Mouse (Mus musculus) embryonic facial prominence, embryonic 15.5 days (tissue): ENCODE measurements around the gene Hnrnpl. TPM values are rescaled to one million over a fixed set of nuclear protein-coding genes. Genes with fewer than 3 reads are reported as not detected.

Source experiments
- ATAC-seq: fragments of 200-750 bp; cut with Nextera tagmentation; 2 replicates; pipeline ENCODE4 v1.8.0; 2017; ENCODE audit warnings: low read depth, moderate TSS enrichment; ENCODE audit not compliant: insufficient number of reproducible peaks, low FRiP score, low TSS enrichment
- H3K27ac ChIP-seq: fragments of 300-500 bp; sonication (generic); replicated peaks from 2 replicates; pipeline ENCODE4 v1.5.1; 2015; ENCODE audit warnings: mild to moderate bottlenecking, inconsistent platforms
- H3K27me3 ChIP-seq: fragments of 300-500 bp; sonication (generic); 2 replicates; pipeline ENCODE4 v1.6.1; 2015; ENCODE audit warnings: inconsistent platforms
- H3K36me3 ChIP-seq: fragments of 300-500 bp; sonication (generic); 2 replicates; pipeline ENCODE4 v1.6.1; 2015; ENCODE audit warnings: mild to moderate bottlenecking, inconsistent platforms
- H3K4me1 ChIP-seq: fragments of 300-500 bp; sonication (generic); 2 replicates; pipeline ENCODE4 v1.6.1; 2015; ENCODE audit warnings: inconsistent platforms
- H3K4me2 ChIP-seq: fragments of 300-500 bp; sonication (generic); replicated peaks from 2 replicates; pipeline ENCODE4 v1.6.1; 2015; ENCODE audit warnings: mild to moderate bottlenecking, inconsistent platforms
- H3K4me3 ChIP-seq: fragments of 300-500 bp; sonication (generic); replicated peaks from 2 replicates; pipeline ENCODE4 v1.5.1; 2015; ENCODE audit warnings: mild to moderate bottlenecking, inconsistent platforms
- H3K9ac ChIP-seq: fragments of 300-500 bp; sonication (generic); 2 replicates; pipeline ENCODE4 v1.6.1; 2015; ENCODE audit warnings: inconsistent platforms
- H3K9me3 ChIP-seq: fragments of 300-500 bp; sonication (generic); replicated peaks from 2 replicates; pipeline ENCODE4 v1.6.1; 2016; ENCODE audit warnings: inconsistent platforms
- WGBS: fragments of 180-500 bp; shearing (Covaris S2); methylation state at CpG from one replicate; pipeline ENCODE4 v1.1.7; 2015; 5-methylcytosine and 5-hydroxymethylcytosine counted together
- polyA plus RNA-seq: library from polyadenylated mRNA; unstranded; fragments of >200 nt; fragmentation: Nextera tagmentation; extraction: Ambion mirVana; gene quantifications from 2 replicates; pipeline ENCODE4 v1.2.1, GENCODE M21; 2015

Gene Hnrnpl
- polyA plus RNA-seq, 1 experiment from 2014 or later, result 211 TPM

- no peak for ATAC-seq
- H3K4me2 ChIP-seq, result no peak overlapping the region
These were observed 16.6 kb upstream of the Hnrnpl start for GRCm38 (mm10) chr7:28791706-28792105.

DNA sequence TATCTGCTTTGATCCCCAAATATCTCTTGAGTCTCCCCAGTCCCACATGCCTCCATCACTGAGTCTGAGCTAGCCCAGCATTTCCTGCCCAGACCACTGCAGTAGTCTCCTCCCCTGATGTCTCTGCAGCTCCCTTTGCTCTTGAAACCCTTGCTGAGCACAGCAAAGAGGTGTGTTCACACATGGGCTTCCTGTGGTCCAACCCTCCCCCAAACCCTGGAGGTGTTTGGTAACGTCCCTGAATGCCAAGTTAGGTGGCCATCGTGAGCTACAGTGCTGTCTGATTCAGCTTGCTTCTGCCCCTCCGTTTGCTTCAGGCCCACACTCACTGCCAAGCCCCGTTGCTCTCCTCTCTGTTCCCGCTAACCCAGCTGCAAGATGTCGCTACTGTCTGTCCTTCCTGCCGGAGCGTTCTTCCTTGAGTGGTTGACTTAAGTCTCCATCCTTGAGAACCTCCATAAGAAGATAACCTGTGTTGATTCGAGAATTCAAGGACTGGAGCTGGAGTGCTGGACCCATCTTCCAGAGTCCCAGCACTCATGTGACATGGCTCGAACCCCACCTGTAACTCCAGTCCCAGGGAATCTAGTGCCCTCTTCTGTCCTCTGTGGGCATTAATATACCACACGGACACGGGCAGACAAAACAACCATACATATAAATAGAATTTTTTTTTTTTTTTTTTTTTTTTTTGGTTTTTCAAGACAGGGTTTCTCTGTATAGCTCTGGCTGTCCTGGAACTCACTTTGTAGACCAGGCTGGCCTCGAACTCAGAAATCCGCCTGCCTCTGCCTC lies 15.8 kb upstream of the Hnrnpl start:
- 81% methylated on average over 14 of the region's 14 CpGs for WGBS
- no peak for ATAC-seq
- no peak overlapping the region for H3K27ac ChIP-seq

More at GRCm38 (mm10) chr7:28791706-28792105, 16.6 kb upstream of the Hnrnpl start:
- Histone ChIP-seq H3K9me3 (no peaks in the 10 kb centered on the region), H3K27ac (no peak overlapping the region), H3K27me3 (no peaks in the 10 kb centered on the region), H3K4me1 (peaks cover 33% of the 10 kb centered on the region), H3K9ac (no peak overlapping the region), H3K36me3 (peaks cover 5% of the 10 kb centered on the region), H3K4me3 (no peak overlapping the region)

DNA sequence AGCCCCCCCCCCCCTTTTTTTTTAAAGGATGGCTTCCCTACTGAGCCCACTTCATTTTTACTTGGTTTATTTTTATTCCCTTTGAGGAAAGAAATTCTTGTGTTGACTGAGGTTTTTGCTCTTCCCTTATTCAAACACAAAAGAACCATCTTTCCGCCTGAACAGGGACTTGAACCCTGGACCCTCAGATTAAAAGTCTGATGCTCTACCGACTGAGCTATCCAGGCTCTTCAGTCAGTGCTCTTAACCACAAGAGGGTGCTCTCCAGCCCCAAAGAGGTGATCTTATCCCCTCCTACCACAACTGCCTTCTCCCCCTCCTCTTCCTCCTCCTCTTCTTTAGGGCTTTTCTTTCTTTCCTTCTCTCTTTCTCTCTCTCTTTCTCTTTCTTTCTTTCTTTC lies 14.5 kb upstream of the Hnrnpl start:
- no peak overlapping the region for H3K27ac ChIP-seq
- H3K4me2 ChIP-seq, result no peak overlapping the region
- no peaks in the 10 kb centered on the region for H3K36me3 ChIP-seq
- no peak overlapping the region for H3K9ac ChIP-seq
- no peak for ATAC-seq
- peaks cover 27% of the 10 kb centered on the region for H3K4me1 ChIP-seq
- no peaks in the 10 kb centered on the region for H3K27me3 ChIP-seq
- WGBS, result 44% methylated on average over 2 of the region's 2 CpGs
- H3K4me3 ChIP-seq, result no peak overlapping the region
- no peaks in the 10 kb centered on the region for H3K9me3 ChIP-seq

More for the DNA sequence above, 15.8 kb upstream of the Hnrnpl start:
- H3K4me1 ChIP-seq, result peaks cover 37% of the 10 kb centered on the region
- H3K9me3 ChIP-seq, result no peaks in the 10 kb centered on the region
- H3K9ac ChIP-seq, result no peak overlapping the region
- H3K4me2 ChIP-seq, result no peak overlapping the region
- peaks cover 3% of the 10 kb centered on the region for H3K36me3 ChIP-seq
- no peaks in the 10 kb centered on the region for H3K27me3 ChIP-seq
- H3K4me3 ChIP-seq, result no peak overlapping the region

- H3K9me3 ChIP-seq, result no peaks in the 10 kb centered on the region
- H3K36me3 ChIP-seq, result no peaks in the 10 kb centered on the region
- no peak overlapping the region for H3K4me2 ChIP-seq
- H3K27ac ChIP-seq, result no peak overlapping the region
- H3K9ac ChIP-seq, result no peak overlapping the region
- no peak overlapping the region for H3K4me3 ChIP-seq
- no peaks in the 10 kb centered on the region for H3K27me3 ChIP-seq
- WGBS, result 75% methylated on average over 3 of the region's 3 CpGs
- peaks cover 20% of the 10 kb centered on the region for H3K4me1 ChIP-seq
- no peak for ATAC-seq
These were observed 13.8 kb upstream of the Hnrnpl start for GRCm38 (mm10) chr7:28794496-28794895.

DNA sequence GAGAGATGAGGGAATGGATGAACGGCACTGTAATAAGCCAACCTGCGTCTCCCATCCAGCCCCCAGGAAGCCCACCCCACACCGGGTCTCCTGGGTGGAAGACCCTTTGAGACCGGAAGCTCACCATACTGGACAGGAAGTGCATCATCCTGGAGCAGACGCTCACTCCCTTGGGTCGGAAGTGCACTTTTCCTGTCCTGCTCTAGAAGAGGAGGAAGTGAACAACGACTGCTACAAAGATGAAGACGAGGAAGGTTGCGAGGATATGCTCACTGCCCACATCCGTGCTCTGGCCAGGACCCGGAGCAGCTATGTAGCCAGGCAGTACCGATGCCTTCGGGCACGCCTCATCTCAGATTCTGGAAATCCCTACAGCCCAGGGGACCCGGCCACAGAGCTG lies 12.5 kb upstream of the Hnrnpl start:
- Histone ChIP-seq H3K27ac (peak overlapping the region; percentile 53; the same call in 1 of the 2 replicates), H3K4me2 (no peak overlapping the region), H3K9me3 (no peaks in the 10 kb centered on the region), H3K27me3 (no peaks in the 10 kb centered on the region), H3K4me3 (no peak overlapping the region), H3K36me3 (no peaks in the 10 kb centered on the region), H3K9ac (no peak overlapping the region), H3K4me1 (peaks cover 13% of the 10 kb centered on the region)
- no peak for ATAC-seq
- WGBS, result 78% methylated on average over 15 of the region's 15 CpGs

- Histone ChIP-seq H3K4me3 (peak overlapping the region; percentile 22), H3K36me3 (no peaks in the 10 kb centered on the region), H3K9me3 (no peaks in the 10 kb centered on the region), H3K27ac (peak overlapping the region; percentile 53), H3K27me3 (no peaks in the 10 kb centered on the region), H3K4me1 (peaks cover 19% of the 10 kb centered on the region), H3K9ac (peak overlapping the region; percentile 13; the same call in 1 of the 2 replicates), H3K4me2 (peak overlapping the region; percentile 43)
- 17% methylated on average over 32 of the region's 32 CpGs for WGBS
- ATAC-seq, result peak; percentile 68; the same call in 1 of the 2 replicates
These were observed 11.8 kb upstream of the Hnrnpl start for GRCm38 (mm10) chr7:28796562-28796975.

GRCm38 (mm10) chr7:28799994-28800393 lies 8.3 kb upstream of the Hnrnpl start:
- H3K4me2 ChIP-seq, result no peak overlapping the region
- no peaks in the 10 kb centered on the region for H3K27me3 ChIP-seq
- H3K36me3 ChIP-seq, result no peaks in the 10 kb centered on the region
- H3K4me3 ChIP-seq, result no peak overlapping the region
- H3K27ac ChIP-seq, result no peak overlapping the region
- no peaks in the 10 kb centered on the region for H3K9me3 ChIP-seq
- peaks cover 43% of the 10 kb centered on the region for H3K4me1 ChIP-seq
- ATAC-seq, result no peak
- H3K9ac ChIP-seq, result no peak overlapping the region
- WGBS, result 93% methylated on average over 9 of the region's 9 CpGs

DNA sequence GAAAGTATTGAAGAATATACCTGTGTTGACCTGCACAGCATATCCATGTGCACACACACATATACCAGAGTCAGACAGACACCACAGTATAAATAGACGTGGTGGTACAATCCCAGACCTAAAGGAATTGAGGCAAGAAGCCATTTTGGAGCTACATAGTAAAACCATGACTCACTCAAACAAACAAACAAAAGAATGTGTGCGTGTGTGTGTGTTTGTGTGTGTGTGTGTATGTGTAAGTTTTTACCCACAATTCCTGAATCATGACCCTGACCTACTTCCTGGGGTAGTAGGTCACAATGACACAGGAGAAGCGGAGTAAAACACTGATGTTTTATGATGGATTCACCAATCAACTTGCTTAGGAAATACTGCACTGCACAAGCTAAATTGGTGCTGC lies 6.9 kb upstream of the Hnrnpl start:
- H3K4me2 ChIP-seq, result no peak overlapping the region
- no peak overlapping the region; the same call in 1 of the 2 replicates for H3K9ac ChIP-seq
- H3K4me1 ChIP-seq, result peaks cover 41% of the 10 kb centered on the region
- no peak overlapping the region for H3K4me3 ChIP-seq
- H3K36me3 ChIP-seq, result no peaks in the 10 kb centered on the region
- no peak for ATAC-seq
- H3K9me3 ChIP-seq, result no peaks in the 10 kb centered on the region
- H3K27me3 ChIP-seq, result no peaks in the 10 kb centered on the region
- peak overlapping the region; percentile 96 for H3K27ac ChIP-seq
- WGBS, result 56% methylated on average over 3 of the region's 3 CpGs

- ATAC-seq, result peak; percentile 84
- no peaks in the 10 kb centered on the region for H3K27me3 ChIP-seq
- 14% methylated on average over 10 of the region's 10 CpGs for WGBS
- H3K9me3 ChIP-seq, result no peaks in the 10 kb centered on the region
- H3K4me3 ChIP-seq, result no peak overlapping the region
- peaks cover 34% of the 10 kb centered on the region for H3K4me1 ChIP-seq
- H3K36me3 ChIP-seq, result no peaks in the 10 kb centered on the region
- peak overlapping the region; percentile 96 for H3K27ac ChIP-seq
- no peak overlapping the region; the same call in 1 of the 2 replicates for H3K9ac ChIP-seq
- peak overlapping the region; percentile 30 for H3K4me2 ChIP-seq
These were observed 6.3 kb upstream of the Hnrnpl start for GRCm38 (mm10) chr7:28801901-28802670.

GRCm38 (mm10) chr7:28802846-28803588 lies 5.3 kb upstream of the Hnrnpl start:
- Histone ChIP-seq H3K9ac (no peak overlapping the region), H3K36me3 (no peaks in the 10 kb centered on the region), H3K9me3 (no peaks in the 10 kb centered on the region), H3K4me1 (peaks cover 40% of the 10 kb centered on the region), H3K27ac (peak overlapping the region; percentile 96), H3K27me3 (no peaks in the 10 kb centered on the region), H3K4me3 (no peak overlapping the region), H3K4me2 (peak overlapping the region; percentile 30; the same call in 1 of the 2 replicates)
- ATAC-seq, result peak; percentile 74
- WGBS, result 7% methylated on average over 10 of the region's 10 CpGs

GRCm38 (mm10) chr7:28803756-28804155 lies 4.6 kb upstream of the Hnrnpl start:
- 29% methylated on average over 4 of the region's 4 CpGs for WGBS
- Histone ChIP-seq H3K9ac (no peak overlapping the region), H3K4me3 (no peak overlapping the region), H3K27ac (peak overlapping the region; percentile 96), H3K36me3 (no peaks in the 10 kb centered on the region), H3K4me2 (no peak overlapping the region), H3K9me3 (no peaks in the 10 kb centered on the region), H3K4me1 (peaks cover 44% of the 10 kb centered on the region), H3K27me3 (no peaks in the 10 kb centered on the region)
- no peak for ATAC-seq
